Comparison of ENCODE assay signal across 8 mouse cellular contexts in genomic region chr6:70709338-70710055, GRCm38 (mm10).
DNase-seq lines count a peak whose midpoint lies in the region; ATAC-seq and TF ChIP-seq lines count a peak whose summit lies in the region.

No protein-coding gene starts in this region.

- no peaks in the 10 kb centered on the region for H3K27me3 ChIP-seq in megakaryocyte, embryonic 14.5 days (replicated peaks)
- no peaks in the 10 kb centered on the region for H3K27me3 ChIP-seq in small intestine, adult 2 months (ENCODE audit: control insufficient read depth, insufficient read depth, low read length)

- H3K4me1 ChIP-seq in embryonic fibroblast, embryonic 13.5 days (ENCODE audit: control insufficient read depth, insufficient read depth, low read length): no peaks in the 10 kb centered on the region
- peaks cover 29% of the 10 kb centered on the region for H3K4me1 ChIP-seq in megakaryocyte, embryonic 14.5 days
- no peaks in the 10 kb centered on the region for H3K4me1 ChIP-seq in small intestine, adult 2 months (ENCODE audit: control insufficient read depth, insufficient read depth, insufficient read length, low read length)

- intact Hi-C loops in gastrocnemius, adult 2 months (cut with DNase I): no loop called here
- intact Hi-C loops in gastrocnemius, postnatal 36 days (cut with DNase I): loop anchor here (5.0 kb wide), 1 partner anchor 58 kb away; no protein-coding TSS in a partner anchor

- peak; percentile 85 to 89 for ATAC-seq in hematopoietic stem cell, adult 5-6 weeks (replicated peaks in 1 of 2; ENCODE audit: insufficient read depth in 1 of 2, low FRiP score in 2 of 2, low TSS enrichment in 1 of 2, low read depth in 1 of 2, poor library complexity in 2 of 2, severe bottlenecking in 2 of 2)

- peak; percentile 20 for DNase-seq in gastrocnemius, adult 2 months
- DNase-seq in gastrocnemius, postnatal 36 days: no peak
- DNase-seq in adrenal gland, postnatal 36 days: peak; percentile 33 to 40
- peak; percentile 30 to 51 for DNase-seq in left cerebral cortex, adult 18-20 months (ENCODE audit: low spot score in 2 of 2)

- H3K4me3 ChIP-seq in gastrocnemius, adult 2 months: no peak overlapping the region
- no peak overlapping the region for H3K4me3 ChIP-seq in embryonic fibroblast, embryonic 13.5 days (ENCODE audit: insufficient read depth, low read length)
- H3K4me3 ChIP-seq in megakaryocyte, embryonic 14.5 days (replicated peaks): peak overlapping the region; percentile 80
- no peak overlapping the region for H3K4me3 ChIP-seq in small intestine, adult 2 months (ENCODE audit: low read depth, low read length)

- no peaks in the 10 kb centered on the region for H3K36me3 ChIP-seq in megakaryocyte, embryonic 14.5 days (replicated peaks; ENCODE audit: low read length)
- H3K36me3 ChIP-seq in small intestine, adult 2 months (ENCODE audit: control insufficient read depth, insufficient read depth, low read length): no peaks in the 10 kb centered on the region

- no peaks in the 10 kb centered on the region for H3K9me3 ChIP-seq in megakaryocyte, embryonic 14.5 days

- WGBS in small intestine, adult 2 months: 9% methylated on average over 7 of the region's 7 CpGs

- TF ChIP-seq POLR2A in embryonic fibroblast, embryonic 13.5 days (IDR thresholded peaks at IDR 0.05; ENCODE audit: low read depth, low read length): no peak
- TF ChIP-seq POLR2A in small intestine, adult 2 months (IDR thresholded peaks at IDR 0.05; ENCODE audit: low read depth, low read length): no peak

- TF ChIP-seq CTCF in gastrocnemius, adult 2 months (IDR thresholded peaks at IDR 0.05): peak; percentile 45
- TF ChIP-seq CTCF in embryonic fibroblast, embryonic 13.5 days (IDR thresholded peaks at IDR 0.05; ENCODE audit: borderline replicate concordance, insufficient read depth, low read length): peak; percentile 28; the same call in 1 of the 2 replicates
- peak; percentile 44; the same call in 1 of the 2 replicates for TF ChIP-seq CTCF in small intestine, adult 2 months (IDR thresholded peaks at IDR 0.05; ENCODE audit: extremely low read depth, insufficient read length, insufficient replicate concordance, low read depth, low read length)

- no peak overlapping the region for H3K27ac ChIP-seq in gastrocnemius, adult 2 months
- H3K27ac ChIP-seq in embryonic fibroblast, embryonic 13.5 days (ENCODE audit: insufficient read depth, low read length): no peak overlapping the region
- H3K27ac ChIP-seq in small intestine, adult 2 months (ENCODE audit: insufficient read depth, low read depth, low read length): no peak overlapping the region

Comparison
In these comparisons a context has a peak if more than half of its experiments do, and no peak if none do; other contexts are left out.
1. DNase-seq: peak in gastrocnemius, adult 2 months (single experiment), adrenal gland, postnatal 36 days (2 of 2) and left cerebral cortex, adult 18-20 months (2 of 2); none in gastrocnemius, postnatal 36 days (0 of 2).
2. Peak in every context shown above with its lines, with median percentiles within 50 percentile points of each other: CTCF ChIP-seq.